Mouse (Mus musculus): ENCODE data around the gene Gm4836. TPM values are rescaled to one million over a fixed set of nuclear protein-coding genes. Genes with fewer than 3 reads are reported as not detected.

The Gm4836 gene
- not detected for polyA plus RNA-seq (2014; fragmentation: Illumina TruSeq; extraction: RNeasy Lipid Tissue Mini Kit (QIAGEN cat#74804); ENCODE audit: low read depth, low replicate concordance)

GRCm38 (mm10) chrX:28293532-28293931, at the start of gene Gm4836:
Gm4836 (minus strand) TSS chrX:28293632.

